8 mouse cellular contexts compared by ENCODE assay signal in genomic region chr11:72428694-72429093, GRCm38 (mm10). TPM values are rescaled to one million over a fixed set of nuclear protein-coding genes. Genes with fewer than 3 reads are reported as not detected.
DNase-seq lines count a peak whose midpoint lies in the region; ATAC-seq lines count a peak whose summit lies in the region.

No protein-coding gene starts in this region.

- no peaks in the 10 kb centered on the region for H3K27me3 ChIP-seq in midbrain, embryonic 12.5 days
- H3K27me3 ChIP-seq in midbrain, embryonic 15.5 days (replicated peaks): no peaks in the 10 kb centered on the region
- no peaks in the 10 kb centered on the region for H3K27me3 ChIP-seq in limb, embryonic 10.5 days (ENCODE audit: low read depth, poor library complexity, severe bottlenecking)

- no peaks in the 10 kb centered on the region for H3K4me1 ChIP-seq in midbrain, embryonic 12.5 days
- no peaks in the 10 kb centered on the region for H3K4me1 ChIP-seq in midbrain, embryonic 15.5 days
- peaks cover 9% of the 10 kb centered on the region; the same call in 1 of the 2 replicates for H3K4me1 ChIP-seq in limb, embryonic 10.5 days

- no peak overlapping the region for H3K9ac ChIP-seq in midbrain, embryonic 12.5 days (replicated peaks)
- no peak overlapping the region for H3K9ac ChIP-seq in midbrain, embryonic 15.5 days

- no peak overlapping the region for H3K27ac ChIP-seq in midbrain, embryonic 12.5 days (replicated peaks)
- H3K27ac ChIP-seq in midbrain, embryonic 15.5 days: no peak overlapping the region
- peak overlapping the region; percentile 61; the same call in 1 of the 2 replicates for H3K27ac ChIP-seq in limb, embryonic 10.5 days

- H3K4me3 ChIP-seq in midbrain, embryonic 12.5 days: no peak overlapping the region
- no peak overlapping the region for H3K4me3 ChIP-seq in midbrain, embryonic 15.5 days
- 0 out of 2 replicates have a peak overlapping the region, but pooled peaks have one; percentile 6 for H3K4me3 ChIP-seq in limb, embryonic 10.5 days

- ATAC-seq in midbrain, embryonic 12.5 days (ENCODE audit: low FRiP score, low read depth): no peak
- ATAC-seq in midbrain, embryonic 15.5 days (replicated peaks): no peak
- peak; percentile 74 for ATAC-seq in monocyte, adult 5-6 weeks (replicated peaks; ENCODE audit: insufficient number of reproducible peaks, low FRiP score, low TSS enrichment, poor library complexity, severe bottlenecking)

- H3K4me2 ChIP-seq in midbrain, embryonic 12.5 days (replicated peaks): 0 out of 2 replicates have a peak overlapping the region, but pooled peaks have one; percentile 7
- no peak overlapping the region for H3K4me2 ChIP-seq in midbrain, embryonic 15.5 days

- DNase-seq in c-Kit-positive CD71-positive TER-119-positive erythroid progenitor cells, embryonic 14.5 days (ENCODE audit: low spot score): peak; percentile 88
- peak; percentile 54 to 65 for DNase-seq in frontal cortex, postnatal 36 days (ENCODE audit: low spot score in 2 of 2)
- peak; percentile 90 for DNase-seq in induced T-regulatory cell, adult 2 months (ENCODE audit: low read depth)
- peak; percentile 74 for DNase-seq in limb, embryonic 10.5 days (ENCODE audit: low spot score)
- peak; percentile 78 for DNase-seq in testis, postnatal 14 days (ENCODE audit: low spot score)

- H3K9me3 ChIP-seq in midbrain, embryonic 12.5 days: no peaks in the 10 kb centered on the region
- H3K9me3 ChIP-seq in midbrain, embryonic 15.5 days: no peaks in the 10 kb centered on the region
- no peaks in the 10 kb centered on the region for H3K9me3 ChIP-seq in limb, embryonic 10.5 days (replicated peaks)

- no peaks in the 10 kb centered on the region for H3K36me3 ChIP-seq in midbrain, embryonic 12.5 days
- H3K36me3 ChIP-seq in midbrain, embryonic 15.5 days (replicated peaks): no peaks in the 10 kb centered on the region
- H3K36me3 ChIP-seq in limb, embryonic 10.5 days: no peaks in the 10 kb centered on the region

- 0% methylated on average over 5 of the region's 5 CpGs for WGBS in midbrain, embryonic 12.5 days
- 2% methylated on average over 5 of the region's 5 CpGs for WGBS in midbrain, embryonic 15.5 days
- 9% methylated on average over 5 of the region's 5 CpGs for WGBS in limb, embryonic 10.5 days

RNA-seq across cellular contexts. Expression of gene Ggt6, which starts 6.6 kb away (rescaled TPM):
- polyA plus RNA-seq in midbrain, embryonic 12.5 days (2016; fragmentation: Nextera tagmentation; extraction: Ambion mirVana): not detected in 2 replicates
- not detected in 2 replicates for polyA plus RNA-seq in midbrain, embryonic 15.5 days (2015; fragmentation: Nextera tagmentation; extraction: Ambion mirVana)
- 0.08 TPM in 1 of 2 replicates, not detected in the other for polyA plus RNA-seq in limb, embryonic 10.5 days (2016; fragmentation: Nextera tagmentation; extraction: Ambion mirVana)
- not detected in 3 replicates for total RNA-seq in monocyte, adult 5-6 weeks (2017)

RNA-seq across cellular contexts. Expression of gene Mybbp1a, which starts 12.5 kb away (rescaled TPM):
- 136 and 138 TPM in 2 replicates for polyA plus RNA-seq in midbrain, embryonic 12.5 days (2016; fragmentation: Nextera tagmentation; extraction: Ambion mirVana)
- polyA plus RNA-seq in midbrain, embryonic 15.5 days (2015; fragmentation: Nextera tagmentation; extraction: Ambion mirVana): 67.5 and 69.4 TPM in 2 replicates
- 234 and 274 TPM in 2 replicates for polyA plus RNA-seq in limb, embryonic 10.5 days (2016; fragmentation: Nextera tagmentation; extraction: Ambion mirVana)
- total RNA-seq in monocyte, adult 5-6 weeks (2017): 37.5 to 39.9 TPM (median 37.7 TPM) in 3 replicates

RNA-seq across cellular contexts. Expression of gene Smtnl2, which starts 17.2 kb away (rescaled TPM):
- polyA plus RNA-seq in midbrain, embryonic 12.5 days (2016; fragmentation: Nextera tagmentation; extraction: Ambion mirVana): 3.5 and 4.0 TPM in 2 replicates
- 8.1 and 9.3 TPM in 2 replicates for polyA plus RNA-seq in midbrain, embryonic 15.5 days (2015; fragmentation: Nextera tagmentation; extraction: Ambion mirVana)
- 11.7 and 14.2 TPM in 2 replicates for polyA plus RNA-seq in limb, embryonic 10.5 days (2016; fragmentation: Nextera tagmentation; extraction: Ambion mirVana)
- total RNA-seq in monocyte, adult 5-6 weeks (2017): not detected in 3 replicates
